Mouse (Mus musculus): ENCODE data around the gene Pepd.
A peak's percentile ranks its signal among the peaks of the same experiment; 100 is the strongest.

Gene Pepd

GRCm38 (mm10) chr7:34911919-34912897, at the start of gene Pepd:
Pepd (plus strand) TSS chr7:34912379.
- peak; percentile 82 for DNase-seq (ENCODE audit: low spot score)

GRCm38 (mm10) chr7:34867289-34867688, 44.9 kb upstream of the Pepd start:
- DNase-seq (ENCODE audit: low spot score): no peak

- DNase-seq (ENCODE audit: low spot score): peak; percentile 40
These were observed 42.5 kb upstream of the Pepd start for GRCm38 (mm10) chr7:34869693-34870092.

GRCm38 (mm10) chr7:34876787-34877186, 35.4 kb upstream of the Pepd start:
- DNase-seq (ENCODE audit: low spot score): no peak

- DNase-seq (ENCODE audit: low spot score): peak; percentile 24
These were observed 34.4 kb upstream of the Pepd start for GRCm38 (mm10) chr7:34877820-34878219.

- no peak for DNase-seq (ENCODE audit: low spot score)
These were observed 23.7 kb upstream of the Pepd start for GRCm38 (mm10) chr7:34888441-34888840.

GRCm38 (mm10) chr7:34888891-34889290, 23.3 kb upstream of the Pepd start:
- DNase-seq (ENCODE audit: low spot score): peak; percentile 50

- no peak for DNase-seq (ENCODE audit: low spot score)
These were observed 19.3 kb upstream of the Pepd start for GRCm38 (mm10) chr7:34892845-34893244.

GRCm38 (mm10) chr7:34896461-34896860, 15.7 kb upstream of the Pepd start:
- no peak for DNase-seq (ENCODE audit: low spot score)

GRCm38 (mm10) chr7:34897058-34897457, 15.1 kb upstream of the Pepd start:
- DNase-seq (ENCODE audit: low spot score): peak; percentile 17

GRCm38 (mm10) chr7:34910096-34911066, 1.8 kb upstream of the Pepd start:
- DNase-seq (ENCODE audit: low spot score): peak; percentile 19

- no peak for DNase-seq (ENCODE audit: low spot score)
These were observed 1.8 kb downstream of the Pepd start for GRCm38 (mm10) chr7:34913956-34914355.

GRCm38 (mm10) chr7:34915555-34915954, 3.4 kb downstream of the Pepd start:
- no peak for DNase-seq (ENCODE audit: low spot score)

- DNase-seq (ENCODE audit: low spot score): no peak
These were observed 5.4 kb downstream of the Pepd start for GRCm38 (mm10) chr7:34917558-34917957.

GRCm38 (mm10) chr7:34917998-34918397, 5.8 kb downstream of the Pepd start:
- DNase-seq (ENCODE audit: low spot score): no peak

GRCm38 (mm10) chr7:34918416-34918815, 6.2 kb downstream of the Pepd start:
- peak; percentile 24 for DNase-seq (ENCODE audit: low spot score)

- no peak for DNase-seq (ENCODE audit: low spot score)
These were observed 6.9 kb downstream of the Pepd start for GRCm38 (mm10) chr7:34919054-34919453.

GRCm38 (mm10) chr7:34919809-34920208, 7.6 kb downstream of the Pepd start:
- no peak for DNase-seq (ENCODE audit: low spot score)

- peak; percentile 39 for DNase-seq (ENCODE audit: low spot score)
These were observed 13.0 kb downstream of the Pepd start for GRCm38 (mm10) chr7:34925208-34925607.

GRCm38 (mm10) chr7:34925956-34926355, 13.8 kb downstream of the Pepd start:
- DNase-seq (ENCODE audit: low spot score): no peak

- DNase-seq (ENCODE audit: low spot score): peak; percentile 51
These were observed 17.6 kb downstream of the Pepd start for GRCm38 (mm10) chr7:34929614-34930262.

GRCm38 (mm10) chr7:34930263-34930757, 18.1 kb downstream of the Pepd start:
- no peak for DNase-seq (ENCODE audit: low spot score)
